Mouse (Mus musculus) ES-E14 (cell line): Measurements from ENCODE around the gene Rhox8.
"Not testable (repeated sequence)": the region's sequence is repeated elsewhere in the genome, so short reads cannot be mapped to it uniquely, and the experiment has no call there.

ENCODE experiments used
- CHD2 ChIP-seq: IDR thresholded peaks from 2 replicates; pipeline ENCODE4 v1.6.1; 2014; ENCODE audit warnings: mild to moderate bottlenecking, low read depth, low read length, inconsistent platforms
- ZC3H11A ChIP-seq: IDR thresholded peaks from 2 replicates; pipeline ENCODE4 v1.6.1; 2012; ENCODE audit warnings: low read depth, mild to moderate bottlenecking, inconsistent platforms, low read length, borderline replicate concordance

DNA sequence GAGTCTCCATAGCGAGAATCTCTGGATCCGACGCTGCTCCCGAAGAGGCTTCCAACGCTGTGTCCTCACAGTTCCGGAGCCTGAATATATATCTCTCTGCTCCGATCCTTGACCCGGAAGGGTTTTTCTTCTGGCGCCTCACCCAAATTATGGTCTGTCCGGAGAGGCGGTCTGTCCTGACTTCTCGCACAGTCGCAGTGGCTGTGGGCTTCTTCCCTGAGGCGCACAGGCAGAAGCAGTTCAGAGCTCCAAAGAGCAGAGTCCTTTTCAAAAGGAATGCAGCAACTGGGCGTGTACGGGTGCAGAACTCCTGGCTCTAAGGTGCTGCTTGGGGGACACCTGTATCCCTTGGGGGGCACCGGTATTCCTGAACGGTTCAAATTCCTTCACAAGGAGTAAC is 22.9 kb upstream of the Rhox8 start, which contains the start of gene Rhox9:
- TF ChIP-seq CHD2, ZC3H11A: not testable (repeated sequence)
